Mouse (Mus musculus): Measurements from ENCODE around the gene Prkag2. TPM values are rescaled to one million over a fixed set of nuclear protein-coding genes. Genes with fewer than 3 reads are reported as not detected.

The Prkag2 gene
- polyA plus RNA-seq, 1 experiment from 2014 or later, result 125 TPM

DNA sequence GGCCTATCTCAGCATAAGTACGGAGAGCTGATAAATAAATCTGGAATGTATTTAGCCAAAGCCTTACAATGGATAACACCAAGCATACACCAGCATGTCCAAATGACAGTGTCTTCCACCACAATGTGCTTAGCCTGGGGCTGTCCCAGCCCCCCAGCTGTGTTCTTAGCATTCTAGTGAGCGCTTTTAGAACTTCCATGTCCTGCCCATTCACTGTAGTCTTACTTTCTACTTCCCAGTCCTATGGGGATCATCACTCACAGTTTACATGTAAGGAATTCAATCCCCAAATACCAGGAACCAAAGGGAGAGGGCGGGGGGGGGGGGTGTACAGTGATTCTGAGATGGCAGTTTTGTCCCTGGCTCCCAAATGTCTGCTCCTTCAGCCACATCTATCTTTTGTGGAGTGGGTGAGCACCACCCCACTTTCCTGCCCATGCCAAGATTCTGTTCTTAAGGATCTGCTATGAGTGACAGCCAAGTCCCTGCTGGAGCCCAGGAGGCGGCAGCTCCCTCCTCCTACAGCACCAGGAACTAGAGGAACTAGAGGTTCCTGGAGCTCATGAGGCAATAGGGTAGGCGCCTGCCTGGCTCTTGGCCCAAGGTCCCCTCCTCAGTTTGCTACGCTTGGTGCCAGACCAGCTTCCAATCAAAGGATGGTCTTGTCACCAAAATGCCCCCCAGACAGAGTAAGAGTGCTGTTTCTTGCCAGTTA is 11.0 kb downstream of the Prkag2 start:
- 79% methylated on average over 6 of the region's 6 CpGs for WGBS
- Histone ChIP-seq H3K9me3 (replicated peaks; ENCODE audit: control insufficient read depth, low read length) (no peaks in the 10 kb centered on the region), H3K4me3 (ENCODE audit: low read length) (no peak overlapping the region), H3K4me2 (ENCODE audit: low read depth, low read length) (no peak overlapping the region), H3K9ac (ENCODE audit: low read length) (no peak overlapping the region), H3K36me3 (ENCODE audit: control insufficient read depth, insufficient read depth) (no peaks in the 10 kb centered on the region), H3K27ac (ENCODE audit: low read length) (no peak overlapping the region), H3K4me1 (ENCODE audit: control insufficient read depth, insufficient read depth, low read length) (peaks cover 21% of the 10 kb centered on the region), H3K27me3 (ENCODE audit: control insufficient read depth, insufficient read depth, low read length) (no peaks in the 10 kb centered on the region)
- no peak for ATAC-seq (replicated peaks; ENCODE audit: extremely low read depth, insufficient read depth, low FRiP score)

- Histone ChIP-seq H3K4me2 (ENCODE audit: low read depth, low read length) (no peak overlapping the region), H3K36me3 (ENCODE audit: control insufficient read depth, insufficient read depth) (no peaks in the 10 kb centered on the region)
- 70% methylated on average over 4 of the region's 4 CpGs for WGBS
Measured at GRCm38 (mm10) chr5:25088633-25089032, 11.8 kb downstream of the Prkag2 start.

DNA sequence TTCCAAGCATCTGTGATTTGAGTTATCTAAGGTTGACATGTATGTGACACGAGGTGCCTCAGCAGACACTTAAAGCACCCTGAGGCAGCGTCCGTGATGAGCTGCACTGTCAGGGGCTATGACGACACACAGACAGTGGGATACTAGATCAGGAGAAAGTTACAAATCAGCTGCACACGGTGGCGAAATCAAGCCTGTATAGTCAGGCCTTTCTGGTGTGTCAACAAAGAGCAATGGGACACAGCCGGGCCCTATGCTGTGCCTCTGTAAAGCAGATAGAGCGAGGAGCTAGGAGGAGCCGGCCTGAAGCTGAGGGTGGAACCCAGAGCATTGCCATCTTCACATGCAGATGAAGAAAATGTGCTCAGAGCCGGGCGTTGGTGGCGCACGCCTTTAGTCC is 12.3 kb downstream of the Prkag2 start:
- Histone ChIP-seq H3K4me2 (ENCODE audit: low read depth, low read length) (no peak overlapping the region), H3K9ac (ENCODE audit: low read length) (no peak overlapping the region), H3K27me3 (ENCODE audit: control insufficient read depth, insufficient read depth, low read length) (no peaks in the 10 kb centered on the region), H3K36me3 (ENCODE audit: control insufficient read depth, insufficient read depth) (no peaks in the 10 kb centered on the region), H3K27ac (ENCODE audit: low read length) (no peak overlapping the region), H3K4me1 (ENCODE audit: control insufficient read depth, insufficient read depth, low read length) (peaks cover 21% of the 10 kb centered on the region), H3K9me3 (replicated peaks; ENCODE audit: control insufficient read depth, low read length) (no peaks in the 10 kb centered on the region), H3K4me3 (ENCODE audit: low read length) (no peak overlapping the region)
- 69% methylated on average over 13 of the region's 13 CpGs for WGBS
- ATAC-seq (replicated peaks; ENCODE audit: extremely low read depth, insufficient read depth, low FRiP score), result no peak

More at GRCm38 (mm10) chr5:25088633-25089032, 11.8 kb downstream of the Prkag2 start:
- Histone ChIP-seq H3K27me3 (ENCODE audit: control insufficient read depth, insufficient read depth, low read length) (no peaks in the 10 kb centered on the region), H3K27ac (ENCODE audit: low read length) (no peak overlapping the region), H3K4me3 (ENCODE audit: low read length) (no peak overlapping the region), H3K4me1 (ENCODE audit: control insufficient read depth, insufficient read depth, low read length) (peaks cover 21% of the 10 kb centered on the region), H3K9ac (ENCODE audit: low read length) (no peak overlapping the region), H3K9me3 (replicated peaks; ENCODE audit: control insufficient read depth, low read length) (no peaks in the 10 kb centered on the region)
- no peak for ATAC-seq (replicated peaks; ENCODE audit: extremely low read depth, insufficient read depth, low FRiP score)

GRCm38 (mm10) chr5:25087064-25087463 is 13.4 kb downstream of the Prkag2 start:
- no peak overlapping the region for H3K4me3 ChIP-seq (ENCODE audit: low read length)
- no peaks in the 10 kb centered on the region for H3K27me3 ChIP-seq (ENCODE audit: control insufficient read depth, insufficient read depth, low read length)
- WGBS, result 93% methylated on average over 7 of the region's 7 CpGs
- ATAC-seq (replicated peaks; ENCODE audit: extremely low read depth, insufficient read depth, low FRiP score), result no peak
- H3K4me1 ChIP-seq (ENCODE audit: control insufficient read depth, insufficient read depth, low read length), result peaks cover 21% of the 10 kb centered on the region
- no peak overlapping the region for H3K4me2 ChIP-seq (ENCODE audit: low read depth, low read length)
- no peaks in the 10 kb centered on the region for H3K36me3 ChIP-seq (ENCODE audit: control insufficient read depth, insufficient read depth)
- H3K27ac ChIP-seq (ENCODE audit: low read length), result no peak overlapping the region
- no peaks in the 10 kb centered on the region for H3K9me3 ChIP-seq (replicated peaks; ENCODE audit: control insufficient read depth, low read length)
- no peak overlapping the region for H3K9ac ChIP-seq (ENCODE audit: low read length)

DNA sequence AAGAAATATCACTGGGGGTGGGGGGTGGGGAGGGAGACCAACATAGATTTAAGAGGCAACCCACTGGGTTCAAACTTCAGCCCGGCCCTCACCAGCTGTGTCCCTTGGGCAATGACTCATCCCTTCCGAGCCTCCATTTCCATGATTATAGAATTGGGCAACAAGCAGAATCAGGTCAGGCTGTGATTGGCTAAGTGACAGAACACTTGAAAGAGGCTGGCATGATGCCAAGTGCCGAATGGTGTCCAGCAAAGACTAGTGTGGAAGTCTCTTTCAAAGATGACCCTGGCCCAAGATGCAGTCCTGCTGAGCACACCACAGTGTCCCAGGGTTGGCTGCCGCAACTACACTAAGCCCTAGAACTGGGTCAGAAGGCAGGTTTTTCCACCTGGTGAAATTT is 14.2 kb downstream of the Prkag2 start:
- H3K36me3 ChIP-seq (ENCODE audit: control insufficient read depth, insufficient read depth), result no peaks in the 10 kb centered on the region
- no peak overlapping the region for H3K9ac ChIP-seq (ENCODE audit: low read length)
- peaks cover 21% of the 10 kb centered on the region for H3K4me1 ChIP-seq (ENCODE audit: control insufficient read depth, insufficient read depth, low read length)
- H3K9me3 ChIP-seq (replicated peaks; ENCODE audit: control insufficient read depth, low read length), result no peaks in the 10 kb centered on the region
- no peak for ATAC-seq (replicated peaks; ENCODE audit: extremely low read depth, insufficient read depth, low FRiP score)
- H3K4me3 ChIP-seq (ENCODE audit: low read length), result no peak overlapping the region
- no peak overlapping the region for H3K27ac ChIP-seq (ENCODE audit: low read length)
- WGBS, result 31% methylated on average over 4 of the region's 4 CpGs
- no peaks in the 10 kb centered on the region for H3K27me3 ChIP-seq (ENCODE audit: control insufficient read depth, insufficient read depth, low read length)
- H3K4me2 ChIP-seq (ENCODE audit: low read depth, low read length), result no peak overlapping the region

DNA sequence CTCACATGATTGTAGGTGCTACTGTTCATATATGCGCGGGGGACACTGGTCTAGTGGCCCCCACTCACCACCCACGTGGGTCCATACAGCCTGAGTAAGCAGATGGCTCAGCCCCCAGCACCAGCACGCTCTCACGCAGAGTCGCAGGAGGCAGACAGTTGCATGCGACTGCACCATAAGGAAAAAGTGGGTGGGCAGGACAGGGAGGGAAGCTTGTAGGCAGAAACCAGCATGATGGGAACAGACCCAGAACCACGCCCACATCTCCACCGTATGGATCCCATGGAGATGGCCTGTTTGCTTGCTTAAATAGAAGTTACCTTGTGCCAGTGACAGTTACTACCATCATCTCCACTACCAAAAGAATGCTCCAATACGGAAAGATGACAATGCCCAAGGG is 15.3 kb downstream of the Prkag2 start:
- H3K27me3 ChIP-seq (ENCODE audit: control insufficient read depth, insufficient read depth, low read length), result no peaks in the 10 kb centered on the region
- H3K4me3 ChIP-seq (ENCODE audit: low read length), result no peak overlapping the region
- H3K4me2 ChIP-seq (ENCODE audit: low read depth, low read length), result no peak overlapping the region

GRCm38 (mm10) chr5:25083816-25084215 is 16.6 kb downstream of the Prkag2 start:
- Histone ChIP-seq H3K4me3 (ENCODE audit: low read length) (no peak overlapping the region), H3K27me3 (ENCODE audit: control insufficient read depth, insufficient read depth, low read length) (no peaks in the 10 kb centered on the region), H3K9me3 (replicated peaks; ENCODE audit: control insufficient read depth, low read length) (no peaks in the 10 kb centered on the region), H3K9ac (ENCODE audit: low read length) (no peak overlapping the region), H3K4me1 (ENCODE audit: control insufficient read depth, insufficient read depth, low read length) (peaks cover 25% of the 10 kb centered on the region), H3K27ac (ENCODE audit: low read length) (no peak overlapping the region), H3K36me3 (ENCODE audit: control insufficient read depth, insufficient read depth) (no peaks in the 10 kb centered on the region), H3K4me2 (ENCODE audit: low read depth, low read length) (no peak overlapping the region)
- no peak for ATAC-seq (replicated peaks; ENCODE audit: extremely low read depth, insufficient read depth, low FRiP score)
- WGBS, result 37% methylated on average over 7 of the region's 7 CpGs

More for the DNA sequence above, 15.3 kb downstream of the Prkag2 start:
- ATAC-seq (replicated peaks; ENCODE audit: extremely low read depth, insufficient read depth, low FRiP score), result no peak
- no peak overlapping the region for H3K9ac ChIP-seq (ENCODE audit: low read length)
- H3K9me3 ChIP-seq (replicated peaks; ENCODE audit: control insufficient read depth, low read length), result no peaks in the 10 kb centered on the region
- no peaks in the 10 kb centered on the region for H3K36me3 ChIP-seq (ENCODE audit: control insufficient read depth, insufficient read depth)
- WGBS, result 91% methylated on average over 10 of the region's 10 CpGs
- H3K4me1 ChIP-seq (ENCODE audit: control insufficient read depth, insufficient read depth, low read length), result peaks cover 23% of the 10 kb centered on the region
- H3K27ac ChIP-seq (ENCODE audit: low read length), result no peak overlapping the region

- peak; percentile 69 for ATAC-seq (replicated peaks; ENCODE audit: extremely low read depth, insufficient read depth, low FRiP score)
- peaks cover 19% of the 10 kb centered on the region for H3K4me1 ChIP-seq (ENCODE audit: control insufficient read depth, insufficient read depth, low read length)
Measured at GRCm38 (mm10) chr5:25082542-25082941, 17.9 kb downstream of the Prkag2 start.

DNA sequence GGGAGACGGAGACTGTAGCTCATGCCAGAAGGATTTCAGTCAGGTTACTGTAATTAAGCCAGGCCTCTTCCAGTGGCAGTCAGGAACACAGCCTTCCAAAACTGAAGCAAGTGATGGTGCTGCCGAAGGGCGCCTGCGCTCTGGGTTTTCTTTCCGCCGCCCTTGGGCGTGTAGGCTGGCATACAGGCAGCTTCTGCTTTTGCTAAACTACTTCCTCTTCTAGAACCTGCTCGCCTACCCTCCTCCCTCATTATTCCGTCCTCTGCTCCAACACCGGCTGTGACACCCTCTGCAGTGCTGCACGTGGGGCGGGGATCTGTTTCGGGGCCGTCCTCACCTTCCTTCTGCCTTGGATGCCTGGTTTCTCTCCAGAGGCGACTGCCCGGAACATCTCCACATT is 18.9 kb downstream of the Prkag2 start:
- H3K9ac ChIP-seq (ENCODE audit: low read length), result no peak overlapping the region
- no peak for ATAC-seq (replicated peaks; ENCODE audit: extremely low read depth, insufficient read depth, low FRiP score)
- no peak overlapping the region for H3K27ac ChIP-seq (ENCODE audit: low read length)
- no peaks in the 10 kb centered on the region for H3K36me3 ChIP-seq (ENCODE audit: control insufficient read depth, insufficient read depth)
- H3K9me3 ChIP-seq (replicated peaks; ENCODE audit: control insufficient read depth, low read length), result no peaks in the 10 kb centered on the region
- no peaks in the 10 kb centered on the region for H3K27me3 ChIP-seq (ENCODE audit: control insufficient read depth, insufficient read depth, low read length)
- no peak overlapping the region for H3K4me3 ChIP-seq (ENCODE audit: low read length)
- H3K4me1 ChIP-seq (ENCODE audit: control insufficient read depth, insufficient read depth, low read length), result peaks cover 18% of the 10 kb centered on the region
- WGBS, result 73% methylated on average over 16 of the region's 16 CpGs
- H3K4me2 ChIP-seq (ENCODE audit: low read depth, low read length), result no peak overlapping the region

More at GRCm38 (mm10) chr5:25082542-25082941, 17.9 kb downstream of the Prkag2 start:
- H3K9ac ChIP-seq (ENCODE audit: low read length), result no peak overlapping the region
- no peak overlapping the region for H3K27ac ChIP-seq (ENCODE audit: low read length)
- 41% methylated on average over 2 of the region's 2 CpGs for WGBS
- H3K4me2 ChIP-seq (ENCODE audit: low read depth, low read length), result no peak overlapping the region
- no peaks in the 10 kb centered on the region for H3K27me3 ChIP-seq (ENCODE audit: control insufficient read depth, insufficient read depth, low read length)
- H3K4me3 ChIP-seq (ENCODE audit: low read length), result no peak overlapping the region
- H3K9me3 ChIP-seq (replicated peaks; ENCODE audit: control insufficient read depth, low read length), result no peaks in the 10 kb centered on the region
- no peaks in the 10 kb centered on the region for H3K36me3 ChIP-seq (ENCODE audit: control insufficient read depth, insufficient read depth)
